Mouse (Mus musculus): ENCODE measurements at regions not wholly inside any gene's neighbourhood (a gene's known extent, or its start where the extent isn't known, plus 50 kb on each side); places are given as distances from the start of the nearest gene placed in this dataset.

DNA sequence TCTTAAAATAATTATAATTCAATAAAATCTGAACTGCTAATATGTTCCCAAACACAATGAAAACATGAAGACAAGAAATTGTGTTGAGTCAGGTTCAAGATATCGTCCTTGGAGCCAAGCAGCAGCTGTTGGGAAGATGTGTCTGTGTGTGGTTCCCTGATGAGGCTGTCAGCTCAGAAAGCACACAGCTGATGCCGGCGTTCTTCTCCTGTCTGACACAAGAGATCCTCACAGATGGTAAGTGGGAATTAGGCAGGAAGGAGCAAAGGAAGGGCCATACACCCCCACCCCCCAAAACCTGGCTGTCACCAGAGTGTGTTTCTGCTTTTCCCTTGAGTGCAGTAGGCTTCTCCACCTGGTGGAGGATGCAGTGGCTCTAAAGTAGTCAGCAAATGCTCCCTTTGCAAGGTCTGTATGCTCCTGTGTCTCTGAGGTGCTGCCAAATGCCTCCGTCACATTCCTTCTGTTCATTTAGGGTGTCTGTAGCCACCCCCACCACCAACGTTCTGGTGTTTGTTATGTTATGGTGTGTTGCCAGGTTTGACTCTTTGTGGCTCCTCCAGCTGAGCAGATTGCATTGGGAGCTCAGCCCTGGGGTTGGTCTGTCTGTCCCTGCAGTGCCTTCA is 188.9 kb upstream of the Npy start:
- intact Hi-C loops (cut with DNase I) = no loop called here
- peak in 1 of 2 experiments; percentile 3 for DNase-seq

- DNase-seq = no peak
Measured at GRCm38 (mm10) chr6:49637654-49638053, 184.9 kb upstream of the Npy start.

DNA sequence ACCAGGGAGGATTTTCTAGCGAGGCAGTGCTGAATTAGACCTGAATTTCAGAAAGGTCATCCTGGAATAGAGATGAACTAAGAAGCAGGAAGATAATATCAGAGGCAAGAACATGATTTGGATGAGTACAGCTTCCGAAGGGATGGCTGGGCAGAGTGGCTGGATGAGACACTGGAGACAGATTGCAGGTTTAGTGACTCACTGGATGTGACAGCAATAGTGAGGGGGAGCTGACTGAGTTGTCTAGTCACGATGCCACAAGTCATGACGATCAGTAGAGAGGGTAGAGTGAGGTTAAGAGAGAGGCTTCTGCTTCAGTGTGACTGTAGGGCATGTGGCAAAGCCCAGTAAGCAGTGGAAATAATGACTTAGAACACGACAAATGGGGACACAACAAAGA is 181.3 kb upstream of the Npy start:
- DNase-seq = no peak
- intact Hi-C loops (cut with DNase I) = no loop called here

More at GRCm38 (mm10) chr6:49637654-49638053, 184.9 kb upstream of the Npy start:
- intact Hi-C loops (cut with DNase I) = no loop called here

DNA sequence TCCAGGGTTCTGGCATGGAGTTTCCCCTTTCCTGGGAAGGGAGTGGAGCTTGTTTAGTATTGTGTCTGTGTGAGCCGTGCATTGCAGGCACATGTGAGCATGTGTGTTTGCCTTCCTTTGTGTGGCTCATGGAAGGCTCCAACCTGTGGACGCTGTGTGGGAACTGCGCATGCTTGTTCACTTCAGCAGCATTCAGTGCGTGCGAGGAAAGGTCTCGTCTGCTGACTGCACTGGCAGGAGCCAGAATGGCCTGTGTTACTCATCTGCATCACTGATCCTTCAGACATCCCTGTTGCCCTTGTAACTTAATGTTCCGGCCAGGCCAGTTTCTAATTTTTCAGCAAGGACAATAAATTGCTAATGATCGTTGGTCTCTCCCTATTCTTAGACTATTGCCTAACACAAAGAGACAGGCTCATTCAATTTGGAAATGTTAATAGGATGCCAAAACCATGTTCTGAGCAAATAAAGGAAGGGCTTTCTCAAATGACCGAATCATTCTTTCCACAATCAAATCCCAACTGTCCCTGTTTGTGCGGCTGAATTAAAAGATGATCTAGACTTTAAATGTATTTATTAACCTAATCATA is 167.9 kb upstream of the Npy start:
- DNase-seq = no peak
- intact Hi-C loops (cut with DNase I) = no loop called here

- DNase-seq = no peak
- intact Hi-C loops (cut with DNase I) = no loop called here
Measured at GRCm38 (mm10) chr6:49655241-49655640, 167.3 kb upstream of the Npy start.

- peak in 1 of 2 experiments; percentile 2 for DNase-seq
- intact Hi-C loops (cut with DNase I) = no loop called here
Measured at GRCm38 (mm10) chr6:49656359-49657280, 165.9 kb upstream of the Npy start.

DNA sequence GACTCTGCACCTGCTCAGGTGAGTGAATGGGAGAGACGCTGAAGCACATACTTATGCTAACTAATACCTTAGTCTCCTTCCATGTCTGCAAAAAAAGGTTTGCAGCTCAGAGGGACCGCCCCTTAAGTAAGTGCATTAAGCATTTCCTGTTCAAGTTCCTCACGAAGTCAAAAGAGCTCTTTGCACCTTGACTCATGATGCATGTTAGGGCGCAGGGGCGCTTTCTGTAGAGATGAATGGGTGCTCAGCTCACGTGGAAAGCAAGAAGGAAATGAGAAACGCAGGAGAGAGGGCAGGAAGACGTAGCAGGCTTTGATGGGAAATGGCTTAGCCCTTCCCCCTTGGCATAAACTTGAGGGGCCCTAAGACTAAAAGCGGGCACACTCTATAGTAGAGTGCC is 164.5 kb upstream of the Npy start:
- intact Hi-C loops (cut with DNase I) = no loop called here
- no peak for DNase-seq

DNA sequence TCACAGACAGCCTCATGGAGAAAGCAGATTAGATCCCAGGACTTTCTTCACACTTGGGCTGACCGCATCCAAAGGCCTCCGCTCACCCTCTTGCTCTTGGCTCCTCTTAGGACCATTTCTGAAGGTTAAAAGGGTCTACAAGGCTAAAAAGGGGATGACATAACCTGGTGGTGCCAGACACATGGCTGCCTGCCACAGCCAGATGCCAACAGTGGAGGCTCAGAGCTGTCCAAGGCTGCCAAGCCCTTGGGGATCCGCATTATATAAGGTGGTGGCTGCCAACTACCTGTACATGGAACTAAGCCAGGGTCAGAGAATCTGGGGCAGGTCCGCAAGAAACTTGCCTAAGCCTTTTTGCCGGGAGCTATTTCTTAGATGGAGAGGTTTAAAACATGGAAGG is 151.5 kb upstream of the Npy start:
- intact Hi-C loops (cut with DNase I) = no loop called here
- DNase-seq = peak; percentile 23 to 35

DNA sequence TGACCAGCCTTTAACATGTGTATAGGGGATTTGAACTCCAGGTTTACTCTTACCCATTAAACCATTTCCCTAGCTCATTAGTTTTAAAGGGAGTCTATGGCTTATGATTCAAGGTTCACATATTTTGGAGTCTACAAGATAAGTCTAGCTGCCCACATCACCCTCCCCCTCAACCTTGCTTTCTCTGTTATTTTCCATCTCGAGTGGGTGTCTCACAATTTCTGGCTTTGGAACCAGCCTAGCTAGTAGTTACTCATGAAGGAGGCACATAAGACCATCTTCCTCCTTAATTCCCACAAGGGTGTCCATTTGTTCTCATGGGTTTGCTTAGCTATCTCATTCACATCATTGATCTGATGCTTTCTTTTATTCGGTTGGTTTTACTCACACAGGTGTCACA is 150.6 kb upstream of the Npy start:
- no peak for DNase-seq
- intact Hi-C loops (cut with DNase I) = no loop called here

- DNase-seq = no peak
- intact Hi-C loops (cut with DNase I) = no loop called here
Measured at GRCm38 (mm10) chr6:49686776-49687175, 135.7 kb upstream of the Npy start.

GRCm38 (mm10) chr6:49692032-49692539 is 130.4 kb upstream of the Npy start:
- no peak for DNase-seq
- intact Hi-C loops (cut with DNase I) = no loop called here

- DNase-seq = no peak
- intact Hi-C loops (cut with DNase I) = no loop called here
Measured at GRCm38 (mm10) chr6:49694851-49695250, 127.7 kb upstream of the Npy start.

- no peak for DNase-seq
- intact Hi-C loops (cut with DNase I) = no loop called here
Measured at GRCm38 (mm10) chr6:49696990-49697389, 125.5 kb upstream of the Npy start.

DNA sequence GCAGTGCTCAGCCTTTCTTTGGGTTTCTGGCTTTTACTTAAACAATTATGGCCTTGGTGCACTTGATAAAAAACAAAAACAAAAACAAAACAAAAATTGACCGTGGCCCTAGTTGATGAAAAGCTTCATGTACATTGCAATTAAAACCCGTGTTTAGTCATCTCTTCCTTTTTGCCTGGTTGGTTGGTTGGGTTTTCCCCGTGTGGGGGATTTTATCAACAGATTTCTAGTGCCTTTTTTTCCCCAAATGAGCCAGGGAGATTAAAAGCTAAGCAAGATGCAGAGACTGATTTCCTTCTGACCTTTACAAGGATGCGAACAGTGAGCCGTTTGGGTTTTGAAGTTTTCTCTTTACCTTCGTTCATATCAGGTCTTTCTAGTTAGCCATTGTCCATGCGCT is 121.1 kb upstream of the Npy start:
- DNase-seq = no peak
- intact Hi-C loops (cut with DNase I) = no loop called here

GRCm38 (mm10) chr6:49712980-49713379 is 109.5 kb upstream of the Npy start:
- no peak for DNase-seq
- intact Hi-C loops (cut with DNase I) = loop anchor here (10.0 kb wide), 1 partner anchor 212 kb away; no protein-coding TSS in a partner anchor

DNA sequence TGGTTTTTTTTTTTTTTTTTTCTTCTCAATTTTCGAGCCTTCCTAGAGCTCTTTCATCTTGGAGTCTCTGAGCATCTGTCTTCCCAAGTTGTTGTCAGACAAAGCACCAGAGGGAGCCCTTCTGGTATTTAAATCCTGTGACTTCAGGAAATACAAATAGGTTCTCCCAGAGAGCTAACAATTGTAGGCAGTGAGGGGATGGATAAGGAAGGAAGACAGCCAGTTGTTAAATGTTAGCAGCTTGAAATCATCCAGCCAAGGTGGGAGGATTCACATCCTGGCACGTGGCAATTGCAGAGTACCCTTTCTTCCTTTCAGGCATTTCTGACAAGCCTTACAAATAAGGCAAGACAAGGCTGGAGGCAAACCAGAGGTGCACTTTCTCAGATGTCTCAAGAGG is 106.0 kb upstream of the Npy start:
- DNase-seq = no peak
- intact Hi-C loops (cut with DNase I) = loop anchor here (10.0 kb wide), 1 partner anchor 208 kb away; no protein-coding TSS in a partner anchor

- intact Hi-C loops (cut with DNase I) = loop anchor here (10.0 kb wide), 1 partner anchor 208 kb away; no protein-coding TSS in a partner anchor
- no peak for DNase-seq
Measured at GRCm38 (mm10) chr6:49716945-49717344, 105.6 kb upstream of the Npy start.

GRCm38 (mm10) chr6:49733191-49733590 is 89.3 kb upstream of the Npy start:
- no peak for DNase-seq
- intact Hi-C loops (cut with DNase I) = no loop called here

DNA sequence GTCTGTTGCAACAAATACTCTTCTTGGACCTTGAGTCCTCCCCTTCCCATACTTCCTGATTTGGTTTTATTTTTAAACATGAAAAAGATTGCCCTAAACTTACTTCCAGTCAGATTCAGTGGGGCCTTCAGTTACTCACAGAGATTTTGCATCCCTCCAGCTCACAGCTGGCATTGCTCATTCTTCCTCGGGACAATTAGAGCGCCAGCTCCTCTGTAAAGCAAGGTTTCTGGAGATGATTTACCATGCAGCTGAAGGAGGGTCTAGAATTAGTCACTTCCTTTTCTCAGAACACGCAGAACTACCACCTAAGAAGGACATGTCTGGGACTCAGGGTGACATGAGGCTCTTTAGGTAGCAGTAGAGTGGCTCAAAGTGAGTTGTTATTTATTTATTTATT is 79.4 kb upstream of the Npy start:
- intact Hi-C loops (cut with DNase I) = no loop called here
- DNase-seq = no peak

DNA sequence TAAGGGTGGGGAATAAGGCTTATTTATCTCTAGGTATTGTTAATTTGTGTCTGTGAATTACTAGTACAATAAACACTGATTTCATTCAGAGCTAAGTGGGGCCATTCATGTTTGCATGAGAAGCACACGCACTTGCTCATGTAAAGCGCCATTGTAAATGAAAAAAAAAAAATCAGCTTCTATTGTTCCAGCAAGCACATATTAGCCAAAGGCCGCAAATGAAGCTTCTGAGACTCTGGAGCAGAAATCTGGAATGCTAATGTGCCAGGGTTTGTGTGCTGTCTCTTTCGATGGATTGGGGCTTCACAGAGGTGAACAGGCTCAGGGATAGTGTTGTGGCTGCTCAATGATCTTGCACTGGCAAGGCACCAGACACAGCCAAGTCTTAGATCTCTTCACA is 77.2 kb upstream of the Npy start:
- intact Hi-C loops (cut with DNase I) = no loop called here
- DNase-seq = no peak

- no peak for DNase-seq
- intact Hi-C loops (cut with DNase I) = loop anchor here (10.0 kb wide), 1 partner anchor 236 kb away; no protein-coding TSS in a partner anchor
Measured at GRCm38 (mm10) chr6:49750544-49750943, 72.0 kb upstream of the Npy start.
